Mouse (Mus musculus): Measurements from ENCODE around the gene Dcst1.

Dcst1 gene

GRCm38 (mm10) chr3:89365153-89365485, at the start of gene Dcst1:
Gene Dcst1, minus strand, starts transcription at chr3:89365253.
- DNase-seq, result no peak

GRCm38 (mm10) chr3:89411490-89412393, 46.7 kb upstream of the Dcst1 start, which contains the start of gene Flad1:
Gene Flad1, minus strand, starts transcription at chr3:89411870.
- peak; percentile 100 for DNase-seq

- no peak for DNase-seq
Observed at GRCm38 (mm10) chr3:89410864-89411263, 45.8 kb upstream of the Dcst1 start.

GRCm38 (mm10) chr3:89409701-89410100, 44.6 kb upstream of the Dcst1 start:
- no peak for DNase-seq

- no peak for DNase-seq
Observed at GRCm38 (mm10) chr3:89408448-89408847, 43.4 kb upstream of the Dcst1 start.

GRCm38 (mm10) chr3:89406887-89407286, 41.8 kb upstream of the Dcst1 start:
- DNase-seq, result no peak

- DNase-seq, result no peak
Observed at GRCm38 (mm10) chr3:89402693-89403092, 37.6 kb upstream of the Dcst1 start, which contains the start of gene Lenep. Gene Lenep, minus strand, starts transcription at chr3:89402793.

DNA sequence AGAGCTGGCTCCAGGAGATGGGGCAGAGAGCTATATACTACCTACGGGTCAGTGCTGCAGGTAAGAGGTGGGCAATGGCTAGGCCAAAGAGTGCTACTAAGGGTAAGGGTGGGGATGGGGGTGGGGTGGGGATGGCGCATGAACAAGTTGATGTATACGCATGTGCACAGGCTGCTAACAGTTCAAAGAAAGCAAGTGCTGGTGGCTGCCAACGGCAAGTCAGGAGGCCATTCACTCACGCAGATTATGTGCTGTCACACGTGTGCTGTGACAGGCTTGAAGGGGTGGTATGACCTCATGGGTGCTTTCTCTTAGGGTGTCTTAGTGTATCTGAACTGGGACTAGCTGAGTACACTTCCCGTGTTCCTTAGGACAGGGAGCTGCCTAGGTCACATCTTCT, 36.3 kb upstream of the Dcst1 start:
- DNase-seq, result no peak

- DNase-seq, result no peak
Observed at GRCm38 (mm10) chr3:89396654-89397005, 31.6 kb upstream of the Dcst1 start.

DNA sequence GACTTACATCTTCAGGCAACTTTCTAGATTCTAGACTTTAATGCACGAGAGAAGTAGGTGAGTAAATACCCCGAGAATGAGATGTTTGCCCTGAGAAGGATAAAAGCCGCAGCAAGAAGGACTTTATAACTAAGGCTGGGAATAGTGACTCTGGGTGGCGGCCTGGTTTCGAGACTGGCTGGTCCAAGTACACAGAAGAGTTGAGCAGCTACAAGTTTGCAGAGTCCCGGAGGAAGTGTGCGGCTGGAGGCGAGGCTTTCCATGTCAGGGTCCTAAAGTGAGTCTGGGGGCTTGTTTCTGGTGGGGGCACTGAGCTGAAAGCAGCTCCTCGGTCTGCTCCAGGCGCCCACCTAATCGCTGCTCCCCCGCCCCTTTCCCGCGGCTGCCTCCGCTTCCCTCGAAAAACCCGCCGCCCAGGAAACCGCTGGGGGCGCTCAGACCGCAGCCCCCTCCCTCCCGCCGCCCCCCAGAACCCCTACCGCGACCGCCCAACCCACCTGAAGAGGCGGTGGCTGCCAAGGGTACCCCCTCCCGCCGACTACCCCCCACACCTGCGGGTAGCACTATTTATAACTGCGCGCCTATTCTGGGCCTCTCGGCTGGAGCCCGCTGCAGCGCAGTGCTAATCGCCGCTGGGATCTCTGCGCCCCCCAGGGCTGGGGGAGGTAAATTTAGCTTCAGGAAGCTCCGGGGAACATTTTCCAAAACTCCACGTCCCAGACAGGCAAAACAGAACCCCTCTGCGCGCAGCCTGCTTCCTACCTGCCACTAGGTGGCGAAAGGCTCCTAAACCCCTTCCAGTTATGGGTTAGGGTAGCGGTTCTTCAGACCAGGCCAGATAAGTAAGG, 31.0 kb upstream of the Dcst1 start:
- DNase-seq, result peak; percentile 86

- DNase-seq, result no peak
Observed at GRCm38 (mm10) chr3:89395419-89395805, 30.4 kb upstream of the Dcst1 start.

- DNase-seq, result peak; percentile 96
Observed at GRCm38 (mm10) chr3:89394894-89395256, 29.8 kb upstream of the Dcst1 start.

GRCm38 (mm10) chr3:89394006-89394893, 29.2 kb upstream of the Dcst1 start, which contains the start of gene Zbtb7b:
Gene Zbtb7b, minus strand, starts transcription at chr3:89394776.
- peak; percentile 86 for DNase-seq

- DNase-seq, result peak; percentile 99
Observed at GRCm38 (mm10) chr3:89393605-89394004, 28.6 kb upstream of the Dcst1 start.

DNA sequence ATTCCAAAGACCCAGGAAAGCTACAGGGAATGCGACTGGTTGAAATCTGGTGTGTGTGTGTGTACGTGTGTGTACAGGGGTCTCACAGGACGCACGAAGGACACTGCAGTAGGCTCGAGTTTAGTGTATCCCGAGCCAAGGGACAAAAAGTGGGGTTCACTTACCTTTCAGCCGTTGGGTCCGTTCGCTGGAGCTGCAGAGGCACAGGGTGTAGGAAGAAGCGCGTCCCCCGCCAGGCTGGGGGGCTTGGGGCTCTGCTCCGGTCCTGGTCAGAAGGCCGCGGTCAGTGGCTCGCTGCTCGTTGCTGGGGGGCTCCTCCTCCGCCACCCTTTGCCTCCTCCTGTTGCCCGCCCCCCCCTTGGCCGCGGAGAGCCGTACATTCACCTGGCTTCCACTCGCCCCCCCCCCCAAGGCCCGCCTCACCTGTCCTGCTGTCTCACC, 27.8 kb upstream of the Dcst1 start:
- peak; percentile 37 for DNase-seq

DNA sequence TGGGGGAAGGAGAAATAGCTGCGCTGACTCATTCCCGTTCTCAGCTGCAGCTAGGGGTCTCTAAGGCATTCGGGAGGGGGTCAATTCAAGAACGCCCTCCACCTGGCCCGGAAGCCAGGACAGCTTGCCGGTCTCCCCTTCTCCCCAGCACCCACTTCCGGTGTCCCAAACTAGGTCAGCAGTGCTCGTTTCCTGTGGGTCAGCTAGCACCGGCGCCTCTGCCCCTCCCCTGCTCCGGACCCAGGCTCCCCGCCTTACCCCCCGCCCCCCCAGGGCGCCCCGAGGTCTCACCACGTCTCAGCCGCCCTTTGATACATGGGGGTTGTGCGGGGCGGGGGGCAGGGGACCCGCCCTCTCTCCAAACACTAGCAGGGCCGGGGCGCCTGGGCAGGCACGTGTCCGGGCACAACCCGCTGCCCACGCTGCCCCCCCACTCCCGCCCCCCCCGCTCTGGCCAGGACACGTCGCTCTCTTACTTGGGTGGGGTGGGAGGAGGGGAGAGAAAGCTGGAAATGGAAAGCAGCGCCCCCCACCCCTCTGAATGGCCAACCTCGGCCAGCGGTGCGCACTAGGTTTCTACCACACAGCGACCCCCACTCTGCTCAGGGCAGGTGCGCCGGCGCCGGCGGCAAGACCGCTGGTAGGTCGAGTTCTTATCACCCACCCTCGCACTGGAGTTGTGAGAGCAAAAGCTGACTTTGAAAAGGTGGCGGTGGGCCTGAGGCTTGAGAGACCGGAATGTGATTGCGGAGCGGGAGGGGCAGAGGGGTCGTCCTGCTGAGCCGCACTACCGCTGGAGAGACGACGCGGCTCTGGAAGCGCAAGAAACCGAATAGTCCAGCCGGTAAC, 26.8 kb upstream of the Dcst1 start:
- DNase-seq, result peak; percentile 88

DNA sequence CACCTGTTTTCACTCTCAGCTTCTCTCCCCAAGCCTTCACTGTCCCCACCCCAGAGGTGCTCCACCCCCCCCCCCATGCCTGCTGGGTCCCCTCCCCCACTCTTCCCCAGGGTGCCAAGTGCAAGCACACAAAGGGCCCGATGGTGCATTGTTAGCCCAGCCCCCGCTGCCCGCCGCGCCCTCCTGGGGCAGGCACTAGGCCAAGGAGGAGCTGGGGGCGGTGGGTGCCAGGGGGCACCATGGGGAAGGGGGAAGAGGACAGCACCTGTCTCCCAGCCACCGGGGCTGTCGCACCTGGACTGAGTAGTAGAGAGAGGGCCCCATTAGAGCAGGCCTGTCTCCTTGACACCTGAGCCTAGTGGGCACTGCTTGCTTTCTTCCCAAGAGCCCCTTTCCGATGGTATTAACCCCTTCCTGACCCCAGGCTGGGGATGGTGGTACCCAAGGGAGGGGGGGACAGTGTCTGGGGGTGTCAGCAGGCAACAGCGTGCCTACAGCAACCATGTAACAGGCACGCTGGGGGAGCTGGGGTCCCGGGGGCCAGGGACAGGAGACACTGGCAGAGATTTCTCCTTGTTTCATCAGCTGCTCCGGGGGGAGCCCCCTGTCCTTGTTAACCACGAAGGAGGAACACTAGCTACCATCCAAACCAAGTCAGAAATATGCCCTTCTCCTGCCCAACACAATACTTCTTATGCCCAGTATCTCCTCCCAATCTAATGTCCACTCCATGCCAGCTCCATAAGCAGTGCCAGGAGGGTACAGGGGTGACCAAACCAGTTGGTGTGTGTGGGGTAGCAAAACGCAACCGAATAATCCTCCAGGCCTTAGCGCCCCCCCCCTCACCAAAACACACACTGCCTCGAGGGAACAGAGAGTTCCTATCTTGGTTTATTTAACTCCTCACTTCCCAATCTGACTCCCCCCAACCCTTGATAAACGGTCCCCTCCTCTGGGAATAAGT, 25.9 kb upstream of the Dcst1 start:
- peak; percentile 59 for DNase-seq

DNA sequence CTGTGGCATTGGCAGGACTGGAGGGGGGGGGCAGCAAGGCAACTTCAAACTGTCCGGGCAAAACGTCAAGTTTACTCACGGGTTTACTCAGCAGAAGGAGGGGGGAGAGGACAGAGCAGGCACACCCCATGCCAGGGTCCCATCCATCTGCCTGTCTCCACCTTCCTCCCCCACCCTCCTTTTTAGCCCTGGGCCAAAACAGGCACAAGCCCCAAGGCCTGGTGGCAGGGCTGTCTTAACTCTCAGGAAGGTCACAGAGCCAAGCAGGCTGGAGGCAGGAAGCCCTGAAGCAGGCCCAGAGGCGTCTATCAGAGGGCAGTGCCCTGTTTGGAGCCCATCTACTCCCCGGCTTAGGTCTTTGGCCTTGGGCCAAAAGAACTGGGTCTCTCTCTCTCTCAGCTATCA, 25.1 kb upstream of the Dcst1 start:
- peak; percentile 69 for DNase-seq

DNA sequence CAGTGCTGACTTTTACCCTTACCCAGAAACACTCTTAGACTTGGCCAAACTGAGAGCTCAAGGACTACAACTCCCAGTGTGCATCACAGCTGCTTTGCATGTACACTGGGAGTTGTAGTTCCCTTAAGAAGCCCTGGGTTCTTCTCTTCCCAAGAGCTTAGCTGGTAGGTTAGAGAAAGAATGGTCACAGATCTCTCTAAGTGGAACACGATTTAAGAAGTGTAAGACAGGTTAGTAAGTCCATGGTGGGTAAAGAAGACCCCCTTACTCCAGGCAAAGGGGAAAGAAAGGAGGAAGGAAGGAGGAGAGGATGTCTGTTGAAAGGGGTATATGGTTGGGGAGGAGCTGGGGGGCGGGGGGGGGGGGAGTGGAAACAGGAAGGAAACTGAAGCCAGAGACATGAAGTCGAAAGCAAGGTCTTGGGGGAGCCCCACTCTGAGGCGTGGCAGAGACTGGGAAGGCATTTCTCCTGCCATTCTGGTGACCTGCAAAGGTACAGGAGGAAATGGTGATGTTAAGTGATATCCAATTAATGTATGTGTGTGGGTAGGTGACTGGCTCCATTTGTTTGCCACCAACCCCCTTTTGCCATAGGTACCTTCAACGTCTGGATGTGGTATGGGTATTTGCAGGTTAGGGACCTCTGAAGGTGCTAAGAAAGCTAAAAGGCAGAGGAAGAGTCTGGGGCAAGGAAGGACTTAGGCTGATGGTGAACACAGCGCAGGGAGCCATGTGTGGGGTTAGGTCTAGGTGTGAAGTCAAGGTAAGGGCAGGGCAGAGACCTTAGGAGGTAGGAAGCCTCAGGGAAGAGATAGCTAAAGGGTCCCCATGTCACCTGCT, 24.1 kb upstream of the Dcst1 start:
- DNase-seq, result peak; percentile 59
